Comparison of ENCODE assay signal across 17 mouse cellular contexts in genomic region chr3:69449041-69449440, GRCm38 (mm10).
"Had no signal": no experiment of that assay in that cellular context is flagged by ENCODE, and none has a peak within 500 bp of the region (broad histone marks: within the 10 kb centered on the region; RNA-seq: fewer than 3 reads in every experiment).

No protein-coding gene starts in this region.

- DNase-seq: lung, adult 18-20 months; lung, embryonic 14.5 days; lung, postnatal 10 days; lung, postnatal 4 days; right cerebral cortex, postnatal 14 days; thymus, adult 18-20 months; thymus, postnatal 14 days; thymus, postnatal 36 days had no signal

- H3K27me3 ChIP-seq: midbrain, embryonic 13.5 days; midbrain, embryonic 15.5 days; neural tube, embryonic 13.5 days; neural tube, embryonic 15.5 days; stomach, embryonic 15.5 days had no signal

- H3K9me3 ChIP-seq: midbrain, embryonic 10.5 days; midbrain, embryonic 13.5 days; midbrain, embryonic 15.5 days; neural tube, embryonic 13.5 days; neural tube, embryonic 15.5 days; stomach, embryonic 15.5 days had no signal

- H3K4me1 ChIP-seq: neural tube, embryonic 15.5 days; stomach, embryonic 15.5 days had no signal

- H3K36me3 ChIP-seq: midbrain, embryonic 10.5 days; midbrain, embryonic 13.5 days; midbrain, embryonic 15.5 days; neural tube, embryonic 13.5 days; neural tube, embryonic 15.5 days; stomach, embryonic 15.5 days had no signal

- ATAC-seq: midbrain, embryonic 13.5 days; midbrain, embryonic 15.5 days had no signal

- H3K9ac ChIP-seq: liver, embryonic 14.5 days; lung, embryonic 14.5 days; midbrain, embryonic 13.5 days; midbrain, embryonic 15.5 days; neural tube, embryonic 13.5 days; neural tube, embryonic 15.5 days; stomach, embryonic 15.5 days had no signal

- H3K4me2 ChIP-seq: lung, embryonic 14.5 days; midbrain, embryonic 13.5 days; midbrain, embryonic 15.5 days; neural tube, embryonic 13.5 days; neural tube, embryonic 15.5 days; stomach, embryonic 15.5 days had no signal

- H3K4me3 ChIP-seq: midbrain, embryonic 10.5 days; midbrain, embryonic 13.5 days; midbrain, embryonic 15.5 days; myocyte; neural tube, embryonic 13.5 days; neural tube, embryonic 15.5 days; stomach, embryonic 15.5 days had no signal

- H3K27ac ChIP-seq: liver, embryonic 14.5 days; midbrain, embryonic 10.5 days; midbrain, embryonic 13.5 days; midbrain, embryonic 15.5 days; neural tube, embryonic 13.5 days; neural tube, embryonic 15.5 days; stomach, embryonic 15.5 days; stomach, postnatal 0 days had no signal
